Mouse (Mus musculus) MEL (cell line): Measurements from ENCODE around the gene Ybx1. TPM values are rescaled to one million over a fixed set of nuclear protein-coding genes. Genes with fewer than 3 reads are reported as not detected.

ENCODE experiments used
- DNase-seq: peaks from one replicate; pipeline ENCODE4 v3.0.0; 2011; ENCODE audit warnings: low read depth, low spot score
- H3K27ac ChIP-seq: 2 replicates; pipeline ENCODE4 v1.5.1; 2012; ENCODE audit warnings: low read depth, mild to moderate bottlenecking, control low read depth, low read length, moderate library complexity; ENCODE audit not compliant: control insufficient read depth
- H3K27me3 ChIP-seq, 2 experiments: fragments of 150-350 bp in 1 of 2; sonication (generic) in 1 of 2; 2 replicates each; pipeline ENCODE4 v1.6.1; 2012; ENCODE audit warnings: low read length in 2 of 2, mild to moderate bottlenecking in 2 of 2, improper control_type of control experiment in 1 of 2, moderate library complexity in 1 of 2; ENCODE audit not compliant: insufficient read depth in 2 of 2, control insufficient read depth in 1 of 2
- H3K36me3 ChIP-seq, 2 experiments: 2 replicates each; pipeline ENCODE4 v1.6.1; 2012 to 2014; ENCODE audit warnings: low read length in 2 of 2, improper control_type of control experiment in 1 of 2, inconsistent platforms in 1 of 2, mild to moderate bottlenecking in 1 of 2; ENCODE audit not compliant: insufficient read depth in 2 of 2, control insufficient read depth in 1 of 2
- H3K4me1 ChIP-seq, 2 experiments: fragments of 150-350 bp in 1 of 2; sonication (generic) in 1 of 2; 2 replicates each; pipeline ENCODE4 v1.6.1; 2012; ENCODE audit warnings: low read length in 2 of 2, improper control_type of control experiment in 1 of 2, mild to moderate bottlenecking in 1 of 2; ENCODE audit not compliant: insufficient read depth in 2 of 2, control insufficient read depth in 1 of 2
- H3K4me3 ChIP-seq, 2 experiments: fragments of 150-350 bp in 1 of 2; sonication (generic) in 1 of 2; 2 replicates each; pipeline ENCODE4 v1.5.1; 2012; ENCODE audit warnings: low read depth in 2 of 2, low read length in 2 of 2, mild to moderate bottlenecking in 2 of 2, moderate library complexity in 2 of 2, control low read depth in 1 of 2, improper control_type of control experiment in 1 of 2; ENCODE audit not compliant: control insufficient read depth in 1 of 2, insufficient read depth in 1 of 2
- H3K79me2 ChIP-seq: 2 replicates; pipeline ENCODE4 v1.6.1; 2012; ENCODE audit warnings: mild to moderate bottlenecking, low read length, moderate library complexity; ENCODE audit not compliant: control insufficient read depth, poor library complexity, insufficient read depth
- H3K9ac ChIP-seq: 2 replicates; pipeline ENCODE4 v1.6.1; 2012; ENCODE audit warnings: low read depth, mild to moderate bottlenecking, control low read depth, low read length, moderate library complexity; ENCODE audit not compliant: control insufficient read depth, poor library complexity, severe bottlenecking
- H3K9me3 ChIP-seq: fragments of 150-350 bp; sonication (generic); replicated peaks from 2 replicates; pipeline ENCODE4 v1.6.1; 2012; ENCODE audit warnings: mild to moderate bottlenecking, low read length, improper control_type of control experiment, moderate library complexity; ENCODE audit not compliant: insufficient read depth
- BHLHE40 ChIP-seq: IDR thresholded peaks from 2 replicates; pipeline ENCODE4 v1.6.1; 2012; ENCODE audit warnings: low read depth, mild to moderate bottlenecking, inconsistent platforms, low read length, improper control_type of control experiment, borderline replicate concordance
- CHD1 ChIP-seq: IDR thresholded peaks from 2 replicates; pipeline ENCODE4 v1.6.1; 2012; ENCODE audit warnings: low read depth, mild to moderate bottlenecking, inconsistent platforms, low read length, improper control_type of control experiment
- CTCF ChIP-seq, 3 experiments: IDR thresholded peaks in 2 of 3; conservative IDR thresholded peaks in 1 of 3; 2 replicates each; pipeline ENCODE4 v1.5.1; 2011 to 2012; ENCODE audit warnings: low read length in 3 of 3, low read depth in 2 of 3, mild to moderate bottlenecking in 2 of 3, improper control_type of control experiment in 1 of 3, inconsistent platforms in 1 of 3, mixed read lengths in 1 of 3, moderate library complexity in 1 of 3; ENCODE audit not compliant: control insufficient read depth in 1 of 3, insufficient read depth in 1 of 3, poor library complexity in 1 of 3, severe bottlenecking in 1 of 3
- JUND ChIP-seq: IDR thresholded peaks from 2 replicates; pipeline ENCODE4 v1.6.1; 2011; ENCODE audit warnings: low read depth, mild to moderate bottlenecking, improper control_type of control experiment, low read length
- MAFK ChIP-seq: IDR thresholded peaks from 2 replicates; pipeline ENCODE4 v1.6.1; 2011; ENCODE audit warnings: low read depth, mild to moderate bottlenecking, low read length, improper control_type of control experiment, borderline replicate concordance
- MEF2A ChIP-seq: IDR thresholded peaks from 2 replicates; pipeline ENCODE4 v1.6.1; 2014; ENCODE audit warnings: low read depth, mild to moderate bottlenecking, inconsistent platforms, low read length, improper control_type of control experiment; ENCODE audit not compliant: poor library complexity, insufficient replicate concordance, severe bottlenecking; ENCODE audit errors: extremely low read depth
- MYB ChIP-seq: IDR thresholded peaks from 2 replicates; pipeline ENCODE4 v1.6.1; 2011; ENCODE audit warnings: mild to moderate bottlenecking, low read depth, low read length, improper control_type of control experiment
- NELFE ChIP-seq: IDR thresholded peaks from 2 replicates; pipeline ENCODE4 v1.6.1; 2011; ENCODE audit warnings: low read depth, low read length, improper control_type of control experiment
- NRF1 ChIP-seq: IDR thresholded peaks from 2 replicates; pipeline ENCODE4 v1.6.1; 2014; ENCODE audit warnings: low read depth, mild to moderate bottlenecking, inconsistent platforms, low read length, improper control_type of control experiment, moderate library complexity; ENCODE audit not compliant: poor library complexity, insufficient read depth, severe bottlenecking
- POLR2AphosphoS2 ChIP-seq: IDR thresholded peaks from 2 replicates; pipeline ENCODE4 v1.6.1; 2011; ENCODE audit warnings: low read length, improper control_type of control experiment
- POLR2AphosphoS5 ChIP-seq: IDR thresholded peaks from 2 replicates; pipeline ENCODE4 v1.6.1; 2012; ENCODE audit warnings: low read depth, borderline replicate concordance, mild to moderate bottlenecking, inconsistent platforms, low read length, moderate library complexity, mixed read lengths
- RAD21 ChIP-seq: IDR thresholded peaks from 2 replicates; pipeline ENCODE4 v1.6.1; 2011; ENCODE audit warnings: mild to moderate bottlenecking, low read depth, low read length, improper control_type of control experiment
- TAL1 ChIP-seq: IDR thresholded peaks from 2 replicates; pipeline ENCODE4 v1.6.1; 2012; ENCODE audit warnings: mild to moderate bottlenecking, inconsistent platforms, low read length, moderate library complexity, mixed read lengths
- UBTF ChIP-seq: IDR thresholded peaks from 2 replicates; pipeline ENCODE4 v1.6.1; 2012; ENCODE audit warnings: low read depth, mild to moderate bottlenecking, inconsistent platforms, low read length, improper control_type of control experiment, moderate library complexity, borderline replicate concordance; ENCODE audit not compliant: insufficient read depth
- USF1 ChIP-seq: IDR thresholded peaks from 2 replicates; pipeline ENCODE4 v1.6.1; 2014; ENCODE audit warnings: low read depth, mild to moderate bottlenecking, inconsistent platforms, low read length, improper control_type of control experiment, moderate library complexity
- USF2 ChIP-seq, 2 experiments: IDR thresholded peaks; 2 replicates each; pipeline ENCODE4 v1.6.1; 2011 to 2012; ENCODE audit warnings: improper control_type of control experiment in 2 of 2, low read length in 2 of 2, borderline replicate concordance in 1 of 2, inconsistent platforms in 1 of 2, low read depth in 1 of 2, mild to moderate bottlenecking in 1 of 2; ENCODE audit not compliant: insufficient read depth in 1 of 2
- ZC3H11A ChIP-seq: IDR thresholded peaks from 2 replicates; pipeline ENCODE4 v1.6.1; 2012; ENCODE audit warnings: low read depth, mild to moderate bottlenecking, inconsistent platforms, low read length, improper control_type of control experiment
- ZNF384 ChIP-seq: IDR thresholded peaks from 2 replicates; pipeline ENCODE4 v1.6.1; 2012; ENCODE audit warnings: low read depth, mild to moderate bottlenecking, inconsistent platforms, low read length, improper control_type of control experiment
- polyA plus RNA-seq, 2 experiments: library from polyadenylated mRNA; stranded (reverse) in 1 of 2; unstranded in 1 of 2; fragments of >175 nt in 1 of 2; fragments of >200 nt in 1 of 2; gene quantifications; 2 replicates each; pipeline versions ENCODE4 v1.2.1 to v1.2.4; 2012; ENCODE audit warnings: low replicate concordance in 2 of 2, low read depth in 1 of 2; ENCODE audit not compliant: insufficient read length in 2 of 2, insufficient read depth in 1 of 2, missing spikeins in 1 of 2
- total RNA-seq: library from RNA; depleted of rRNA; stranded (reverse); fragments of 300-350 nt; gene quantifications from 2 replicates; pipeline ENCODE4 v1.2.3, GENCODE M21; 2012

Gene Ybx1
- total and polyA plus RNA-seq, 3 experiments: 979 to 2,666 (median 2,172) TPM

- Histone ChIP-seq H3K27me3 (peaks cover 4 to 5% of the 10 kb centered on the region in 2 experiments), H3K4me1 (no peaks in the 10 kb centered on the region), H3K36me3 (no peaks in the 10 kb centered on the region), H3K4me3 (no peak overlapping the region), H3K9ac (no peak overlapping the region), H3K79me2 (no peaks in the 10 kb centered on the region), H3K27ac (no peak overlapping the region), H3K9me3 (no peaks in the 10 kb centered on the region)
- no peak for DNase-seq
- no peak for TF ChIP-seq POLR2AphosphoS5
- TF ChIP-seq BHLHE40: no peak
- no peak for TF ChIP-seq CHD1
- no peak for TF ChIP-seq NELFE
- TF ChIP-seq JUND: no peak
- no peak for TF ChIP-seq ZNF384
- no peak for TF ChIP-seq USF2 (IDR thresholded peaks at IDR 0.05; ENCODE audit: borderline replicate concordance in 1 of 2, insufficient read depth in 1 of 2, low read depth in 1 of 2, low read length in 2 of 2)
Observed at GRCm38 (mm10) chr4:119333487-119333886, 39.1 kb upstream of the Ybx1 start.

GRCm38 (mm10) chr4:119320896-119321550 is 26.6 kb upstream of the Ybx1 start:
- TF ChIP-seq TAL1 (no peak), CTCF (IDR thresholded peaks at IDR 0.05 in 2 of 3, conservative IDR thresholded peaks at IDR 0.05 in 1 of 3; ENCODE audit: control insufficient read depth in 1 of 3, insufficient read depth in 1 of 3, low read depth in 2 of 3, low read length in 3 of 3, poor library complexity in 1 of 3, severe bottlenecking in 1 of 3) (no peak), MAFK (no peak), UBTF (no peak), NRF1 (no peak), RAD21 (no peak), ZC3H11A (no peak), MEF2A (no peak), POLR2AphosphoS2 (no peak), MYB (no peak), USF2 (IDR thresholded peaks at IDR 0.05; ENCODE audit: borderline replicate concordance in 1 of 2, insufficient read depth in 1 of 2, low read depth in 1 of 2, low read length in 2 of 2) (no peak), USF1 (no peak)
- peak overlapping the region; percentile 78; the same call in 1 of the 2 replicates for H3K27ac ChIP-seq
- DNase-seq: peak; percentile 20

More at GRCm38 (mm10) chr4:119320896-119321550, 26.6 kb upstream of the Ybx1 start:
- H3K9me3 ChIP-seq: no peaks in the 10 kb centered on the region
- peaks cover 8% of the 10 kb centered on the region for H3K79me2 ChIP-seq
- H3K36me3 ChIP-seq: peaks cover 0 to 11% of the 10 kb centered on the region in 2 experiments; a peak in 3 of 4 replicates
- H3K4me1 ChIP-seq: peaks cover 0 to 10% of the 10 kb centered on the region in 2 experiments; a peak in 1 of 4 replicates
- H3K4me3 ChIP-seq: peak overlapping the region; percentile 77 to 94
- H3K9ac ChIP-seq: peak overlapping the region; percentile 90
- H3K27me3 ChIP-seq: peaks cover 0 to 5% of the 10 kb centered on the region in 2 experiments; a peak in 2 of 4 replicates
